Mouse (Mus musculus) neural tube, embryonic 12.5 days (tissue): ENCODE data around the gene Slc39a11. TPM values are rescaled to one million over a fixed set of nuclear protein-coding genes. Genes with fewer than 3 reads are reported as not detected.
A peak's percentile ranks its signal among the peaks of the same experiment; 100 is the strongest.
"Not testable (repeated sequence)": the region's sequence is repeated elsewhere in the genome, so short reads cannot be mapped to it uniquely, and the experiment has no call there.

ENCODE experiments used
- ATAC-seq: fragments of 200-750 bp; cut with Nextera tagmentation; 2 replicates; pipeline ENCODE4 v1.8.0; 2017; ENCODE audit warnings: low read depth, mild to moderate bottlenecking, moderate TSS enrichment, moderate library complexity; ENCODE audit not compliant: low FRiP score
- H3K27ac ChIP-seq: fragments of 300-500 bp; sonication (generic); 2 replicates; pipeline ENCODE4 v1.5.1; 2016
- H3K27me3 ChIP-seq: fragments of 300-500 bp; sonication (generic); replicated peaks from 2 replicates; pipeline ENCODE4 v1.6.1; 2016; ENCODE audit warnings: mild to moderate bottlenecking
- H3K36me3 ChIP-seq: fragments of 300-500 bp; sonication (generic); 2 replicates; pipeline ENCODE4 v1.6.1; 2016; ENCODE audit warnings: mild to moderate bottlenecking
- H3K4me1 ChIP-seq: fragments of 300-500 bp; sonication (generic); 2 replicates; pipeline ENCODE4 v1.6.1; 2016
- H3K4me2 ChIP-seq: fragments of 300-500 bp; sonication (generic); replicated peaks from 2 replicates; pipeline ENCODE4 v1.6.1; 2016; ENCODE audit warnings: mild to moderate bottlenecking
- H3K4me3 ChIP-seq: fragments of 300-500 bp; sonication (generic); 2 replicates; pipeline ENCODE4 v1.5.1; 2016
- H3K9ac ChIP-seq: fragments of 300-500 bp; sonication (generic); 2 replicates; pipeline ENCODE4 v1.6.1; 2016; ENCODE audit warnings: mild to moderate bottlenecking
- H3K9me3 ChIP-seq: fragments of 300-500 bp; sonication (generic); 2 replicates; pipeline ENCODE4 v1.6.1; 2016; ENCODE audit warnings: mild to moderate bottlenecking
- WGBS: fragments of 180-500 bp; shearing (Covaris S2); methylation state at CpG from one replicate; pipeline ENCODE4 v1.1.7; 2016; 5-methylcytosine and 5-hydroxymethylcytosine counted together
- polyA plus RNA-seq: library from polyadenylated mRNA; unstranded; fragments of >200 nt; fragmentation: Nextera tagmentation; extraction: Ambion mirVana; gene quantifications from 2 replicates; pipeline ENCODE4 v1.2.1, GENCODE M21; 2016

Slc39a11 gene
- polyA plus RNA-seq, 1 experiment from 2014 or later = 26.1 TPM

- Histone ChIP-seq H3K27me3 (no peaks in the 10 kb centered on the region), H3K27ac (no peak overlapping the region), H3K36me3 (peaks cover 62% of the 10 kb centered on the region), H3K4me3 (no peak overlapping the region), H3K9ac (no peak overlapping the region), H3K9me3 (no peaks in the 10 kb centered on the region), H3K4me1 (no peaks in the 10 kb centered on the region; the same call in 1 of the 2 replicates), H3K4me2 (no peak overlapping the region)
- 84% methylated on average over 6 of the region's 6 CpGs for WGBS
- no peak for ATAC-seq
Observed at GRCm38 (mm10) chr11:113666205-113666604, 16.3 kb upstream of the Slc39a11 start.

GRCm38 (mm10) chr11:113664279-113664678, 14.4 kb upstream of the Slc39a11 start:
- Histone ChIP-seq H3K4me3 (no peak overlapping the region), H3K9ac (no peak overlapping the region), H3K4me1 (no peaks in the 10 kb centered on the region; the same call in 1 of the 2 replicates), H3K27me3 (no peaks in the 10 kb centered on the region), H3K4me2 (no peak overlapping the region), H3K27ac (no peak overlapping the region), H3K9me3 (no peaks in the 10 kb centered on the region), H3K36me3 (peaks cover 67% of the 10 kb centered on the region)
- 74% methylated on average over 2 of the region's 2 CpGs for WGBS
- ATAC-seq = no peak

GRCm38 (mm10) chr11:113661835-113662351, 12.0 kb upstream of the Slc39a11 start:
- H3K4me2 ChIP-seq = no peak overlapping the region
- no peaks in the 10 kb centered on the region for H3K27me3 ChIP-seq
- H3K36me3 ChIP-seq = peaks cover 76% of the 10 kb centered on the region
- H3K4me1 ChIP-seq = peaks cover 5% of the 10 kb centered on the region; the same call in 1 of the 2 replicates
- H3K9me3 ChIP-seq = no peaks in the 10 kb centered on the region
- no peak overlapping the region for H3K27ac ChIP-seq
- H3K9ac ChIP-seq = no peak overlapping the region
- WGBS = 93% methylated on average over 18 of the region's 18 CpGs
- no peak overlapping the region for H3K4me3 ChIP-seq
- no peak for ATAC-seq

GRCm38 (mm10) chr11:113660940-113661339, 11.1 kb upstream of the Slc39a11 start:
- no peak overlapping the region for H3K4me2 ChIP-seq
- no peaks in the 10 kb centered on the region for H3K27me3 ChIP-seq
- WGBS = 93% methylated on average over 11 of the region's 11 CpGs
- H3K27ac ChIP-seq = no peak overlapping the region
- peaks cover 82% of the 10 kb centered on the region for H3K36me3 ChIP-seq
- peaks cover 12% of the 10 kb centered on the region; the same call in 1 of the 2 replicates for H3K4me1 ChIP-seq
- no peak for ATAC-seq
- no peaks in the 10 kb centered on the region for H3K9me3 ChIP-seq
- H3K4me3 ChIP-seq = no peak overlapping the region
- no peak overlapping the region for H3K9ac ChIP-seq

GRCm38 (mm10) chr11:113660213-113660612, 10.3 kb upstream of the Slc39a11 start:
- not testable (repeated sequence) for ATAC-seq, H3K27me3 ChIP-seq, H3K27ac ChIP-seq, H3K9me3 ChIP-seq, H3K9ac ChIP-seq, H3K4me2 ChIP-seq, H3K4me3 ChIP-seq
- Histone ChIP-seq H3K36me3 (peaks cover 89% of the 10 kb centered on the region), H3K4me1 (peaks cover 12% of the 10 kb centered on the region; the same call in 1 of the 2 replicates)
- 94% methylated on average over 3 of the region's 3 CpGs for whole genome bisulfite sequencing

- Histone ChIP-seq H3K36me3 (peaks cover 95% of the 10 kb centered on the region), H3K4me1 (peaks cover 12% of the 10 kb centered on the region; the same call in 1 of the 2 replicates)
Observed at GRCm38 (mm10) chr11:113658763-113659162, 8.9 kb upstream of the Slc39a11 start.

GRCm38 (mm10) chr11:113658319-113658718, 8.4 kb upstream of the Slc39a11 start:
- 90% methylated on average over 8 of the region's 8 CpGs for WGBS
- Histone ChIP-seq H3K27ac (no peak overlapping the region), H3K36me3 (peaks cover 95% of the 10 kb centered on the region), H3K9me3 (no peaks in the 10 kb centered on the region), H3K4me2 (no peak overlapping the region), H3K4me3 (no peak overlapping the region), H3K4me1 (peaks cover 12% of the 10 kb centered on the region; the same call in 1 of the 2 replicates), H3K9ac (no peak overlapping the region), H3K27me3 (no peaks in the 10 kb centered on the region)
- ATAC-seq = no peak

More at GRCm38 (mm10) chr11:113658763-113659162, 8.9 kb upstream of the Slc39a11 start:
- WGBS = 88% methylated on average over 4 of the region's 4 CpGs
- H3K4me2 ChIP-seq = no peak overlapping the region
- ATAC-seq = 0 out of 2 replicates have a peak, but pooled peaks have one; percentile 37
- H3K4me3 ChIP-seq = no peak overlapping the region
- H3K27ac ChIP-seq = no peak overlapping the region
- H3K9me3 ChIP-seq = no peaks in the 10 kb centered on the region
- H3K9ac ChIP-seq = no peak overlapping the region
- no peaks in the 10 kb centered on the region for H3K27me3 ChIP-seq

GRCm38 (mm10) chr11:113657221-113657620, 7.3 kb upstream of the Slc39a11 start:
- no peak overlapping the region for H3K4me3 ChIP-seq
- peaks cover 99% of the 10 kb centered on the region for H3K36me3 ChIP-seq
- 0 out of 2 replicates have a peak overlapping the region, but pooled peaks have one; percentile 12 for H3K4me2 ChIP-seq
- H3K27me3 ChIP-seq = no peaks in the 10 kb centered on the region
- H3K9me3 ChIP-seq = no peaks in the 10 kb centered on the region
- no peak overlapping the region for H3K9ac ChIP-seq
- H3K4me1 ChIP-seq = peaks cover 20% of the 10 kb centered on the region; the same call in 1 of the 2 replicates
- no peak overlapping the region for H3K27ac ChIP-seq
- no peak for ATAC-seq
- 77% methylated on average over 4 of the region's 4 CpGs for WGBS

- H3K9me3 ChIP-seq = no peaks in the 10 kb centered on the region
- H3K9ac ChIP-seq = no peak overlapping the region
- 88% methylated on average over 8 of the region's 8 CpGs for WGBS
- ATAC-seq = no peak
- H3K36me3 ChIP-seq = peaks cover 99% of the 10 kb centered on the region
- H3K4me2 ChIP-seq = no peak overlapping the region
- H3K27me3 ChIP-seq = no peaks in the 10 kb centered on the region
- H3K4me1 ChIP-seq = peaks cover 20% of the 10 kb centered on the region; the same call in 1 of the 2 replicates
- H3K4me3 ChIP-seq = no peak overlapping the region
- no peak overlapping the region for H3K27ac ChIP-seq
Observed at GRCm38 (mm10) chr11:113656511-113656932, 6.6 kb upstream of the Slc39a11 start.

GRCm38 (mm10) chr11:113654561-113655270, 4.8 kb upstream of the Slc39a11 start:
- H3K4me1 ChIP-seq = peaks cover 29% of the 10 kb centered on the region
- ATAC-seq = no peak
- H3K36me3 ChIP-seq = peaks cover 82% of the 10 kb centered on the region
- no peak overlapping the region for H3K9ac ChIP-seq
- no peak overlapping the region for H3K4me3 ChIP-seq
- H3K27me3 ChIP-seq = no peaks in the 10 kb centered on the region
- H3K4me2 ChIP-seq = no peak overlapping the region
- no peak overlapping the region for H3K27ac ChIP-seq
- WGBS = 82% methylated on average over 18 of the region's 18 CpGs
- H3K9me3 ChIP-seq = no peaks in the 10 kb centered on the region

GRCm38 (mm10) chr11:113654105-113654504, 4.2 kb upstream of the Slc39a11 start:
- Histone ChIP-seq H3K4me3 (no peak overlapping the region), H3K4me1 (peaks cover 29% of the 10 kb centered on the region), H3K4me2 (no peak overlapping the region), H3K9ac (no peak overlapping the region), H3K36me3 (peaks cover 76% of the 10 kb centered on the region), H3K27ac (no peak overlapping the region), H3K9me3 (no peaks in the 10 kb centered on the region), H3K27me3 (no peaks in the 10 kb centered on the region)
- no peak for ATAC-seq
- 95% methylated on average over 15 of the region's 15 CpGs for WGBS

- Histone ChIP-seq H3K4me3 (no peak overlapping the region), H3K27me3 (no peaks in the 10 kb centered on the region), H3K4me2 (no peak overlapping the region), H3K27ac (no peak overlapping the region), H3K9ac (no peak overlapping the region), H3K9me3 (no peaks in the 10 kb centered on the region), H3K4me1 (peaks cover 39% of the 10 kb centered on the region), H3K36me3 (peaks cover 60% of the 10 kb centered on the region)
- ATAC-seq = no peak
- 76% methylated on average over 6 of the region's 6 CpGs for WGBS
Observed at GRCm38 (mm10) chr11:113652516-113652915, 2.6 kb upstream of the Slc39a11 start.
